Mouse (Mus musculus): ENCODE measurements around the gene Tra2b.

Gene Tra2b

GRCm38 (mm10) chr16:22249754-22250153, 16.1 kb downstream of the Tra2b start:
- in situ Hi-C loops (cut with MboI, MseI), result loop anchor here in 1 of 2 experiments (25.0 kb wide), 2 partner anchors 863 to 1562 kb away; partner anchors contain the start of genes Eif4a2 and Fam131a

- in situ Hi-C loops (cut with MboI, MseI), result loop anchor here in 1 of 2 experiments (25.0 kb wide), 1 partner anchor 1555 kb away; the partner anchor contains the start of gene Fam131a
Observed at GRCm38 (mm10) chr16:22242239-22242866, 23.5 kb downstream of the Tra2b start.

- in situ Hi-C loops (cut with MboI, MseI), result loop anchor here in 1 of 2 experiments (25.0 kb wide), 1 partner anchor 1554 kb away; the partner anchor contains the start of gene Fam131a
Observed at GRCm38 (mm10) chr16:22241376-22242238, 24.2 kb downstream of the Tra2b start.

GRCm38 (mm10) chr16:22240856-22241255, 24.9 kb downstream of the Tra2b start:
- in situ Hi-C loops (cut with MboI, MseI), result loop anchor here in 1 of 2 experiments (25.0 kb wide), 1 partner anchor 1554 kb away; the partner anchor contains the start of gene Fam131a

- in situ Hi-C loops (cut with MboI, MseI), result loop anchor here in 1 of 2 experiments (10.0 to 25.0 kb wide), 2 partner anchors 125 to 1553 kb away; partner anchors contain the start of gene Fam131a
Observed at GRCm38 (mm10) chr16:22239978-22240377, 25.8 kb downstream of the Tra2b start.

- in situ Hi-C loops (cut with MboI, MseI), result loop anchor here in 1 of 2 experiments (10.0 to 25.0 kb wide), 2 partner anchors 124 to 1552 kb away; partner anchors contain the start of gene Fam131a
Observed at GRCm38 (mm10) chr16:22238928-22239620, 26.7 kb downstream of the Tra2b start.

GRCm38 (mm10) chr16:22238402-22238801, 27.4 kb downstream of the Tra2b start:
- in situ Hi-C loops (cut with MboI, MseI), result loop anchor here in 1 of 2 experiments (10.0 to 25.0 kb wide), 2 partner anchors 124 to 1551 kb away; partner anchors contain the start of gene Fam131a

GRCm38 (mm10) chr16:22236814-22237213, 29.0 kb downstream of the Tra2b start:
- in situ Hi-C loops (cut with MboI, MseI), result loop anchor here in 1 of 2 experiments (10.0 to 25.0 kb wide), 2 partner anchors 122 to 1550 kb away; partner anchors contain the start of gene Fam131a

- in situ Hi-C loops (cut with MboI, MseI), result loop anchor here in 1 of 2 experiments (10.0 to 25.0 kb wide), 2 partner anchors 120 to 1547 kb away; partner anchors contain the start of gene Fam131a
Observed at GRCm38 (mm10) chr16:22234535-22234934, 31.3 kb downstream of the Tra2b start.

- in situ Hi-C loops (cut with MboI, MseI), result loop anchor here in 1 of 2 experiments (10.0 to 25.0 kb wide), 2 partner anchors 115 to 1543 kb away; partner anchors contain the start of gene Fam131a
Observed at GRCm38 (mm10) chr16:22230276-22230675, 35.5 kb downstream of the Tra2b start.

- in situ Hi-C loops (cut with MboI, MseI), result no loop called here
Observed at GRCm38 (mm10) chr16:22203501-22203900, 62.3 kb downstream of the Tra2b start.

- in situ Hi-C loops (cut with MboI, MseI), result no loop called here
Observed at GRCm38 (mm10) chr16:22201858-22202257, 63.9 kb downstream of the Tra2b start.

GRCm38 (mm10) chr16:22200476-22200875, 65.3 kb downstream of the Tra2b start:
- in situ Hi-C loops (cut with MboI, MseI), result no loop called here

Data from T-helper 17 cell (primary cell).